Mouse (Mus musculus) midbrain, embryonic 13.5 days (tissue): ENCODE results near the gene Prr14l. TPM values are rescaled to one million over a fixed set of nuclear protein-coding genes. Genes with fewer than 3 reads are reported as not detected.
"Not testable (repeated sequence)": the region's sequence is repeated elsewhere in the genome, so short reads cannot be mapped to it uniquely, and the experiment has no call there.

ENCODE experiments used
- ATAC-seq: fragments of 200-750 bp; cut with Nextera tagmentation; 2 replicates; pipeline ENCODE4 v1.8.0; 2017; ENCODE audit warnings: mild to moderate bottlenecking, moderate TSS enrichment, moderate library complexity
- H3K27ac ChIP-seq: fragments of 300-500 bp; sonication (generic); 2 replicates; pipeline ENCODE4 v1.5.1; 2015; ENCODE audit warnings: inconsistent platforms, mild to moderate bottlenecking, moderate library complexity
- H3K27me3 ChIP-seq: fragments of 300-500 bp; sonication (generic); 2 replicates; pipeline ENCODE4 v1.6.1; 2015; ENCODE audit warnings: mild to moderate bottlenecking, inconsistent platforms
- H3K36me3 ChIP-seq: fragments of 300-500 bp; sonication (generic); 2 replicates; pipeline ENCODE4 v1.6.1; 2015; ENCODE audit warnings: mild to moderate bottlenecking, inconsistent platforms
- H3K4me1 ChIP-seq: fragments of 300-500 bp; sonication (generic); replicated peaks from 2 replicates; pipeline ENCODE4 v1.6.1; 2015; ENCODE audit warnings: inconsistent platforms
- H3K4me2 ChIP-seq: fragments of 300-500 bp; sonication (generic); replicated peaks from 2 replicates; pipeline ENCODE4 v1.6.1; 2015; ENCODE audit warnings: moderate library complexity, mild to moderate bottlenecking, inconsistent platforms
- H3K4me3 ChIP-seq: fragments of 300-500 bp; sonication (generic); replicated peaks from 2 replicates; pipeline ENCODE4 v1.5.1; 2015; ENCODE audit warnings: mild to moderate bottlenecking, inconsistent platforms
- H3K9ac ChIP-seq: fragments of 300-500 bp; sonication (generic); replicated peaks from 2 replicates; pipeline ENCODE4 v1.6.1; 2015; ENCODE audit warnings: mild to moderate bottlenecking, inconsistent platforms
- H3K9me3 ChIP-seq: fragments of 300-500 bp; sonication (generic); 2 replicates; pipeline ENCODE4 v1.6.1; 2016; ENCODE audit warnings: mild to moderate bottlenecking, inconsistent platforms
- WGBS: fragments of 180-500 bp; shearing (Covaris S2); methylation state at CpG from one replicate; pipeline ENCODE4 v1.1.7; 2015; 5-methylcytosine and 5-hydroxymethylcytosine counted together
- polyA plus RNA-seq: library from polyadenylated mRNA; unstranded; fragments of >200 nt; fragmentation: Nextera tagmentation; extraction: Ambion mirVana; gene quantifications from 2 replicates; pipeline ENCODE4 v1.2.1, GENCODE M21; 2015

Gene Prr14l
- polyA plus RNA-seq, 1 experiment from 2014 or later = 14.9 TPM

DNA sequence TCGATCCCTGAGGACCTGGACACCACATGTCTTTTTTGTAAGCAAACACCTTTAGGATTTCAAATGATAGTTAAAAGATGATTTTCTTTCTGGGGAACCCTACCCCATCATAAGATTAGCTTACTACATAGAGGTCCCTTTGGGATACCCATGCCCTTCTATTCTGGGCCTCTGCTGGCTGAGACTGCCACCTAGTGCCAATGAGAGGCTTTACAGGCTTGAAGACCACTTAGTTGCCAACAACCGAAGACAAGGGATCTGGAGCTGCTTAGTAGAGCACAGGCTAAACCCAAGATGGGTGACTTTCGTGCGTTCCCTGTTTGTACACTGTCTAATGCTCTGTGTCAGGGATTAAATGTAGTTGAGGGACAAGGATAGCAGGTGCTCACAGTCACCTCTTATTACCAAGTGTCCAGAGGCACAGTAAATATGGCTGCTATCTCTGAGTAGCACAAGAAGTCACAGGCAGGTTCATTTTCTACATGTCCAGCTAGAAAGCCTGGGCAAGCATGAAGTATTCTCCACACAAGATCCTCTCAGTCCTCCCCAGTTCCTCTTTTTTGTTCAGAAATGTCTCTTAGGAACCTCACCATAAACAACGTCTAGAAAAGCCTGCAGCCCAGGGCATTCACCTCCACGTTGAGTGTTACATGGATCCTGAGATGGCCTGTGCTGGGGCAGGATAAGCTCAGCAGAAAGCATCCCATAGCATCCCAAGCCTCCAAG is 106.2 kb downstream of the Prr14l start:
- 0 out of 2 replicates have a peak, but pooled peaks have one; percentile 29 for ATAC-seq
- no peaks in the 10 kb centered on the region for H3K36me3 ChIP-seq
- no peak overlapping the region for H3K9ac ChIP-seq
- WGBS = 65% methylated on average over 6 of the region's 6 CpGs
- H3K27ac ChIP-seq = no peak overlapping the region
- peaks cover 21% of the 10 kb centered on the region for H3K4me1 ChIP-seq
- no peaks in the 10 kb centered on the region for H3K27me3 ChIP-seq
- H3K9me3 ChIP-seq = no peaks in the 10 kb centered on the region
- H3K4me2 ChIP-seq = no peak overlapping the region
- no peak overlapping the region for H3K4me3 ChIP-seq

DNA sequence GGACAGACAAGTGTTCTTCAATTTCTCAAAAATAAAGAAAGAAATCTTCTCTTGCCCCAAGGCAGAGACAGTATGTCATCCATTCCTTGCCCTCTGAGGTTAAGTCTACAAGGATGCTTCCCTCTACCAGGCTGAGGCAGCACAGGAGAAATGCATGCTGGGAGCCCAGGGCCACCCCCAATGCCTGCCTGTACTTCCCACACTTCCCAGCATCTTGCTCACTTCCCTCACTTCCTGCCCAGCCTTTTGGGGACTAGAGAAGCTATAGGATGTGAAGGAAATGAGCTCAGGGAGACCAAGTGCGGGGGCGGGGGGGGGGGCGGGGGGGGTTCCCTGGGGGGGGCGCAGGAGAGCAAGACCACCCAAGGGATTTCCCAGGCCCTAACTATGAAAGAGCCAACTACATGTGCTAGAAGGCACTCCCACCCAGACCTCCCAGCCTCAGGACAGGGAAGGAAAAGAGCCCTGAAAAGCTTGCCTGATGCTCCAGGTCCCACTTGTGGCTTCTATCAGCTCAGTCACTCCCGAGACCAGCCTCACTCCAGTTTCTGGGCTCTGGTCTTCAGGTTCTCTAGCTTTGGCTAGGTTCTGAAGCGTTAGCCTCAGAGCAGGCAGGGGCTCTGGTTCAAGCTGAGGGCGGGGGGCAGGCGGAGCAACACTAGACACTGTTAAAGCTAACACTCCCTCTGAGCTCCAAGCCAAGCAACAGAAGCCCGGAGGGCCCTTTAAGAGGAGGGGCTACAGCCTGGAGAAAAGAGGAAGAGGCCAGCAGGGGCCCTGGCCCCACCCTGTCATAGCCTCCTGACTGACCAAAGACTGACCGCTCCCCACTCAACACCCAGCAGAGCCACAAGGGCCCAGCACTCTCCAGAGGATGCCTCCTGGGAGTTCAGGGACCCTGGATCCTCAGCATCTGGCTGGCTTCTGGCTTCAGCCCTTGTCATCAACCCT is 108.1 kb downstream of the Prr14l start:
- no peak overlapping the region for H3K9ac ChIP-seq

DNA sequence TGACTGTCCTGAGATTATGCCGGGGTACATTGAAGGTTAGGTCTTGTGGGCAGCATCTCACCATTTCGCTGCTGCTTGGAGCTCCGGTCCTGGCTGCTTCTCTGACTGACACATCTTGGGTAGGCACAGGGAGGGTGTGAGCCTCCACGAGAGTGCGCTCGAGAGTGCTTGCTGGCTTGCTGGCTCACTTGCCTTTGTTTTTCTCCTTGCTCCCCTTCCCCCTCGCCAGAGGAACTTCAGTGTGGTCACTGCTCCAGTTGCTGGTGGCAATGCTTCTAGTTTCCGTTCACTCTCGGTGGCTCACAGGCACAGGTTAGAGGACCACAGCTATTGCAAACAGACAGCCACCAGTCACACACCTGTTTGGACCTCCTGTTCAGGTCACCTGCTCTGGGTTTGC is 111.9 kb downstream of the Prr14l start:
- ATAC-seq = peak; percentile 55
- Histone ChIP-seq H3K9ac (peak overlapping the region; percentile 23; the same call in 1 of the 2 replicates), H3K4me1 (peaks cover 31% of the 10 kb centered on the region), H3K4me2 (peak overlapping the region; percentile 26; the same call in 1 of the 2 replicates), H3K36me3 (0 out of 2 replicates have a peak, but pooled peaks cover 5% of the 10 kb centered on the region), H3K9me3 (no peaks in the 10 kb centered on the region), H3K4me3 (no peak overlapping the region), H3K27ac (peak overlapping the region; percentile 80), H3K27me3 (no peaks in the 10 kb centered on the region)
- 45% methylated on average over 9 of the region's 9 CpGs for WGBS

More for the DNA sequence above, 108.1 kb downstream of the Prr14l start:
- Histone ChIP-seq H3K4me1 (peaks cover 28% of the 10 kb centered on the region), H3K27me3 (no peaks in the 10 kb centered on the region), H3K4me3 (peak overlapping the region; percentile 8; the same call in 1 of the 2 replicates), H3K9me3 (no peaks in the 10 kb centered on the region), H3K36me3 (no peaks in the 10 kb centered on the region), H3K27ac (no peak overlapping the region), H3K4me2 (peak overlapping the region; percentile 30)
- 0 out of 2 replicates have a peak, but pooled peaks have one; percentile 7 for ATAC-seq
- 6% methylated on average over 10 of the region's 10 CpGs for WGBS

DNA sequence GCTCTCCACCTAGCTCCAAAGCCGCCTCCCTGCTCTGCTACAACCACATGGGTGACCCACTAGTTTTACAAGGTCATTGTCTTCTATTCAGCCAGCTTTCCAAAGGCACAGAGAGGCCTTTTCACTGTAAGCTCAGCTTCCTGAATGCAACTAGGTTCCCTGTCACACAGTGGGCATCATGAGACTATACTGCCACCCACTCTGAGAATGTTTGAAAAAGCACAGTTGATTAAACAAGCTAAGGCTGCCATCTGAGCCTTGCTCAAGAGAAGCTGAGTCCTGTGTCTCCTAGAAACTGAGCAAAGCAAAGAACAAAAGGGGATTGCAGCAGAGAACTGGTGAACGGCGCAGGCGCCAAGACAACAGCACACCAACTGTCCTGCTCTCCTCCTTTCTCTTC is 112.7 kb downstream of the Prr14l start:
- H3K9me3 ChIP-seq, H3K4me3 ChIP-seq, H3K4me2 ChIP-seq, H3K9ac ChIP-seq, H3K27me3 ChIP-seq: not testable (repeated sequence)
- Histone ChIP-seq H3K27ac (peak overlapping the region; percentile 80), H3K4me1 (peaks cover 27% of the 10 kb centered on the region), H3K36me3 (0 out of 2 replicates have a peak, but pooled peaks cover 13% of the 10 kb centered on the region)
- 62% methylated on average over 4 of the region's 4 CpGs for WGBS
- peak; percentile 41 for ATAC-seq

DNA sequence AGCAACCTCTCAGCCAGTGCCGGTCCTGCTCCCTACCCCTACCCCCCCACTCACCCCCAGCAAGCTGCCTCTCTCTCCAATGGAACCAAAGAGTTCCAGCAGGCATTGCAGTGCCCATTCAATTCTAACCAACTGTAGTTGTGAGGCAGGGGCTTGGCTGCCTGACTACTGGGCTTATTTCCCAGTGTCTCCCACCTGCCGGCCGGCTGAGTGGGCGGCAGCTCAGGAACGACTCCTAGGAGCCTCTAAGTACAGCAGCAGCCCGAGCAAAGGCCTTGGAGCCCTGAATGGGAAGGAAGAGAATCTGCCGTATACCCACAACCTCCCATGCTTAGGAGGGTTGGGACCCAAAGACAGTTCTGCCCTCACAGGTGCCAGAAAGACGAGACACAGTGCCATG is 113.2 kb downstream of the Prr14l start:
- not testable (repeated sequence) for H3K9me3 ChIP-seq, H3K27me3 ChIP-seq, ATAC-seq, H3K4me2 ChIP-seq, H3K9ac ChIP-seq, H3K4me3 ChIP-seq
- 89% methylated on average over 8 of the region's 8 CpGs for WGBS
- peaks cover 21% of the 10 kb centered on the region for H3K4me1 ChIP-seq
- peaks cover 15% of the 10 kb centered on the region for H3K36me3 ChIP-seq
- H3K27ac ChIP-seq = 0 out of 2 replicates have a peak overlapping the region, but pooled peaks have one; percentile 80

DNA sequence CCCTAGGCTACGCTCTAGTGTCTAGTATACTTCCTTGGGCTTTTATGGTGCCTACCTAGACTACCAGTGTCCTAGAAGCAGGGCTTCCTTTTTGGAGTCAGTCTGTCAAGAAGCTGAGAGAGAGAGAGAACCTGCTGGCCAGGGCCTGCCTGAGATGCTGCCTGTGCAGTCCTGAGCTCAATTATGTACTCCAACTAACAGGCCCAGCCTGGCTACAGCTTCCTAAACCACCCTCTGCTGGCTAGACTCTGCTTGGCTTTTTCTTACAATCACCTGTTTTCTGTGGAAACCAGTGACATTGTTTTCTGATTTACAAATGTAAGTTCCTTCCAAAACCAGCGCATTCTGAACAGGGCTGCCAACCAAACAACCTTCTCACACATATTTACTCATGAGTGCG is 113.9 kb downstream of the Prr14l start:
- H3K4me2 ChIP-seq = no peak overlapping the region
- no peaks in the 10 kb centered on the region for H3K9me3 ChIP-seq
- no peak overlapping the region for H3K9ac ChIP-seq
- no peak for ATAC-seq
- peaks cover 21% of the 10 kb centered on the region for H3K4me1 ChIP-seq
- H3K36me3 ChIP-seq = peaks cover 22% of the 10 kb centered on the region
- no peak overlapping the region for H3K4me3 ChIP-seq
- H3K27me3 ChIP-seq = no peaks in the 10 kb centered on the region
- WGBS = 98% methylated on average over 3 of the region's 3 CpGs
- H3K27ac ChIP-seq = 0 out of 2 replicates have a peak overlapping the region, but pooled peaks have one; percentile 80

Other genes starting within 250 kb of the Prr14l start
- 19.8 and 21.5 TPM in 2 replicates for gene Yes1, start 243.1 kb downstream of the Prr14l start, polyA plus RNA-seq
- gene Pisd, start 68.6 kb downstream of the Prr14l start, polyA plus RNA-seq = 98.1 and 106 TPM in 2 replicates
- gene Gm20671, start 27.1 kb downstream of the Prr14l start, polyA plus RNA-seq = not detected in 2 replicates
- gene Depdc5, start 9.4 kb upstream of the Prr14l start, polyA plus RNA-seq = 37.5 and 37.8 TPM in 2 replicates
- gene Ywhah, start 164.6 kb upstream of the Prr14l start, polyA plus RNA-seq = 517 and 561 TPM in 2 replicates
- gene Slc5a1, start 250.0 kb upstream of the Prr14l start, polyA plus RNA-seq = 0.09 TPM in 1 of 2 replicates, not detected in the other